Mouse (Mus musculus) right cerebral cortex, postnatal 25 days (tissue): Measurements from ENCODE around the gene Ankk1.

ENCODE experiments used
- DNase-seq: peaks from one replicate; pipeline ENCODE4 v3.0.0; 2022

Ankk1 gene

DNA sequence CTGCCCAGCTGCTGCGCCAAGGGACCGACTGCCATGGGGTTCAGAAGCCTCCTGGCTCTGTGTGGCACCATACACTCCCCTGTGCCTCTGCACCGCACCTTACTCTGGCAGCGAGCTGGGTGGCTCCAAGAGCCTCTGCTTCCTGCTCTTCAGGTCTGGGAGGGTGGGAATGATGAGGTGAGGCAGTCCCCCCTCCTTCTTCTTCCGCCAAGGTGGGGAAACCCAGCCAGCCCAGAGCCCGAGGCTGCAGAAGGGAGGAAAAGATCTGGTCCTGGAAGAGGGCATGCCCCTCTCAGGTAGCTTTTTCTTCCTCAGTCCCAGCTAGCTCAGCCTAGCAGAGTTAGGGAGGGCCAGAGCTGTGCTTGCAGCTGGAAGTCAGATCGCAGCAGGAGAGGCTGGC, at the start of gene Ankk1:
TSS of gene Ankk1 (minus strand) at position 101 of the 400 bp plus-strand sequence.
- no peak for DNase-seq

DNA sequence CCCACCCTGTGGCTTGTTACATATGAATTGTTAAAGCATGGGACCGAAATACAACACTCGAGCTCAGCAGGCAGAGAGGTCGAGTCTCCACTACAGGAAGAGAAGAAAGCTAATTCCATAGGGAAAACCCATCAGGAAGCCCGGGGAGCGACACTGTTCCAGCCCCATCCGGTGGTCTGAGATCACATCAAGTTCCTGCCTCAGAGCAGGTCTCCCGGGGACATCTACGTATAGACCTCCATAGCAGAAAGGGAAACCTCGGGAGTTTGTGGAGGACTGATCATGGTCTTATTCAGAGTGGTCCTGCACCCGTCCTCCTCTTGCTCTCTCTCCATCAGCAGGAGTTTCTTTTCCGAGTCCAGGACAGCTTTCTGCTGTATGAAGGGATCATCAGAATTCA, 45.3 kb upstream of the Ankk1 start:
- DNase-seq, result no peak

DNA sequence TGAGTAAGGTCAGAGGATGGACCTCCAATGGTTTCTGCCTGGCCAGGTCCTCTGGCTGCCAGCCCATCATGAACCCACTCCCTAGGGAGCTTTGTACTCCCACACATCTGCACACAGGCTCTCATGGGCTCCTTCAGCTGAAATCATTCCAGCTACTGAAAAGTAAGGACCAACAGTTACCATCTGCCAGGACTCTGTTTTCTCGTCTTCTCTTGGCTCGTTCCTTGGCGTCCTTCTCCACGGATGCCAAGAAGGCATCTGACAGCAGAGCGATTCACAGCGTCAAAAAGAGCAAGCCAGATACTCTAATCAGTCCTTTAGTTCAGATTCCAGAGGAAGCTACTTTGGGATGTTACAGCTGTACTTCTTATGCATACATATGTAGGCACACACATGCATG, 44.1 kb upstream of the Ankk1 start:
- DNase-seq, result no peak

DNA sequence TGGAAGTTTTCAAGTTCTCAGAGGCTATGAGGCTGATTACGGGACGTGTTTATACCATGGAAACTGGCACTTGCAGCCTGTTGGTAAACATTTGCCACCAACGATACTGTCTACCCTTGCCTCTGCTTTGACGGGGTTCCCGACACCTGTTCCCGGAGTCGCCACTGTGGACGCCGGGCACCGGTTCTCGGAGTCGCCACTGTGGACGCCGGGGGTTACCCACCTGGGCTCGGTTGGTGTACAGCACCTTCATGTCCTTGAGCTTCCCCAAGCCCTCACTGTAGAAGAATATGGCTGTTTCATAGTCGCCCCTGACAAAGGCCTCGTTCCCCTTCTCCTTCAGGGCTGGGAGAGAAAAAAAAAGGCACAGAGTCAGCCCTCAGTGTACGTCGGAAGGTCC, 43.2 kb upstream of the Ankk1 start:
- no peak for DNase-seq

DNA sequence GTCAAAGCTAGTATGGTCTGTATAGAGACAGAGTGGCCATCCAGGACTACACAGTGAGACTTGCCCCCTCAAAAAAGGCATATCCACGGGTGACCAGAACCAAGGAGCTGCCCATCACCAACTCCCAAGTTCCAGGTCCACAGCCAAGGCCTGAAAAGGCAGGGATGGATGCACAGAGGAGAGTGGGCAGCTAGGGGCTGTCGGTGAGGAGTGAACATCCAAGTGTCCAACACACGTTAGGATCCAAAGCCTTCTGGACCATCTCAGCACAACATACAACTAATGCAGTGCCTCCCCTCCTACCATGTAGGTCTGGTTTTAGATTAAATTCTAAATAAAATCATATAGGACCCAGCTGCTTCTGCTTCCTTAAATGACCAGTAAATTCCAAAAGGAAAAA, 29.3 kb upstream of the Ankk1 start:
- DNase-seq, result no peak

DNA sequence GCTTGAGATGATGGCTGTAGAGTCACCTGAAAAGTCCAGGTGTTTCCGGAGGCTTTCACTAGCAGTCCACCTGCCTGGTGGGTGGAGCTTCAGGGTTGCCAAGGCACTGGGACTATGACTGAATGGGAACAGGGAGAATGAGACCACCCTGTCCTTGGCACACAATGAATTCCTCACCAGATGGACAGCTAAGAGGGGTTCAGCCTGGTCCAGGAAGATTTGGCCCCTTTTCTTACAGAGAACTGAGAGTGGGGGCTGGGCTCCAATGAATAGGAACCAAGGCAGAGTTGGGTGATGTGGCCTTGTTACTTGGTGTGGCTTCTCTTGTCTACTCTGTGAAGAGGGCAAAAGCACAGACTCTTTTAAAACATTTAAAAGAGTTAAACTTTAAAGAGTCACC, 25.6 kb upstream of the Ankk1 start:
- DNase-seq, result no peak

DNA sequence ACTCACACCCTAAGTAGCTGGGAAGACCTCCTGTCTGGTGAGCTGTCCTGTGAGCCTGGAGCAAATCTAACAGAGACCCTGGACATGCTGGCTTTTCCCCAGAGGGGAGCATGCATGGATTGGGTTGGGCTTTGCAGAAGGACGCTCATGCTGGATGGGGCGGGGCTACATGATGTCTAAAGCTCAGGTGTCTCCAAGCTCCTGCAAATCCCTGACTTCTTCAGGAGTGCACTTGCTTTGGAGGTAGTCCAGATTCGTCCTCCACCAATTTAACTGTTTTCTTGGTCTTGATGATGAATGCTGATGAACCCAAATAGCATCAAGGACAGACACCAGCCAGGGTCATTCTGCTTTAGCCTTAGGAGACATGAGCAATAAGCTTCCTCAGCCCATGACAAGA, 23.7 kb upstream of the Ankk1 start:
- no peak for DNase-seq

DNA sequence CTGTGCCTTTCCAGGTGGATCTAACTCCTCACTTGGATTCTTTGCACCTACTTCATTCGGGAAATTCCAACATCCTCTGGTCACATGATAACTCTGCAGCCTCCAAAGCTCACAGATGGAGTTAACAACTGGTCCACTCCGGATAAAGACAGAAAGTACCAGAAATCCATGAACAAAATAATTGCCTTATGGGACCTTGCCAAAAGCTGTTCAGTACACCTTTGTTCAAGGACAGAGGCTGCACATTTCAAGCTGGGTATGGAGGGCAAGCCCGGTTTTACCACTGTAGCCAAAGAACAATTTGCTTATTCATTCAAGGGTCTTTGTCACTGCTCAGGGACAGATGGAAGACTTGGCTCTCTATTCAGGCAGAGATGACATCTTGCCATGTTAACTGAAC, 15.8 kb upstream of the Ankk1 start:
- DNase-seq, result no peak

DNA sequence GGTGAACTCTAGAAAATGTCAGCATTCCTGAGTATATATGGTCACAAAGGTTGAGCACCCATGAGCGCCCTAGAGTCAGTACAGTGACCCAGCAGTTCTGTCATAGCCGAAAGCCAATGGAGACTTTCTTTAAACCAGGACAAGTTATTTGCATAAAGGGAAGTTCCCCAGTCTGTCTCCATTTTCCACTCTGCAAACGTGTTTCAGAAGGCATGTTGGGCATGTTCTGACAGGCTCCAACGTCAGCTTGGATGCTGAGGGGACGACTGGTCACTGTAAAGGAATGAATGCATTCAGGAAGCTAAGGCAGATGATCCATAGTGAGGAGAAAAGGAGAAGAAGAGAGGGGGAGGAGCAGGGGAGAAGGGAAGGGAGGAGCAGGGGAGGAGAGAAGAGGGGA, 657 bp upstream of the Ankk1 start:
- DNase-seq, result no peak

DNA sequence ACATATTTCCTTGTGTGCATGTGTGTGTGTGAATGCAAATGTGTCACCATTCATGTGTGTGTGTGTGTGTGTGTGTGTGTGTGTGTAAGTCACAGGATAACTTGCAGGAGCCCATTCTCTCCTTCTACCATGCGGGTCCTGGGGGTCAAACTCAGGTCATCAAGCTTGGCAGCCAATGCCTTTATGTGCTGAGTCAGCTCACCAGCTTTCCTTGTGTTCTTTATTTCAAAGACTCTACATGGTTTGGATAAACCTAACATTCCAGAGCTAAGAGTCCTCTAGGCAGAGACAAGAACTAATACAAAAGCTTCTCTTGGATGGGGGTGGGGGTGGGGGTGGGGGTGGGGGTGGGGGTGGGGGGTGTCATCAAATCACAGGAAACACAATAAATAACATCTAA, 1.2 kb downstream of the Ankk1 start:
- no peak for DNase-seq

DNA sequence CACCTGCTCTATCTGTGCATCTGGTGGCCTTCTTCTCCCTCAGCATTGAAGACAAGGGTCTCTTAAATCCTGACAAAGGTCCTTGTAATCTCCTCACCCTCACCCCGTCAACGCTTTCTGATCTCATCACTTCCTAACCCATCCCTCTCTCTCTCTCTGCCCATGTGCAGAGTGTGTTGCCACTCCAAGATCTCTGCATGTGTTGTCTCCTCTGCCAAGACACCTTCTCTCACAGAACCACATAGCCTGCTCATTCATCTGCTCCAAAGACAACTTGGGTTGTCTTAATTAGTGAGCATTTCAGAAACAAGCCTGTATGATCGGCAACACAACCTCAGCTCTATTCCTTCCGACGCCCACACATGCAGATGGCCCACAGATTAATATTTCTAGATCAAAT, 3.0 kb downstream of the Ankk1 start:
- DNase-seq, result no peak

DNA sequence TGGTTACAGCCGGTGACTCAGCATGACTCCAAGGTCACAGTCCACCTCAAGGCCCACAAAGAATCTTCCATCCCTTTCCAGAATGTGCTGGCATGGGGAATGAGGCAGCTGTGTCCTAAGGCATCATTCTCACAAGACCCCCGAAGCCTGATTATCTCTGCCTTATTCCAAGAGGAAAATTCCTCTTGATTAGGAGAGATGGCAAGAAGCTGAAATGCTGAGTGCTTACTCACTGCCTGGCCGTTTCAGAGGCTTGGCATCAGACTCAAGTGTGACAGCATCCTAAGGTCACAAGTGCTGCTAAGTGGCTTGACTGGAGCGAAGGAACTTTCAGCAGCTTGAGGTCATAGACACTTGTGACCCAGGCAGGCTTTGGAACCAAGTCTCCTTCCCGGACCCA, 16.2 kb downstream of the Ankk1 start:
- DNase-seq, result no peak

DNA sequence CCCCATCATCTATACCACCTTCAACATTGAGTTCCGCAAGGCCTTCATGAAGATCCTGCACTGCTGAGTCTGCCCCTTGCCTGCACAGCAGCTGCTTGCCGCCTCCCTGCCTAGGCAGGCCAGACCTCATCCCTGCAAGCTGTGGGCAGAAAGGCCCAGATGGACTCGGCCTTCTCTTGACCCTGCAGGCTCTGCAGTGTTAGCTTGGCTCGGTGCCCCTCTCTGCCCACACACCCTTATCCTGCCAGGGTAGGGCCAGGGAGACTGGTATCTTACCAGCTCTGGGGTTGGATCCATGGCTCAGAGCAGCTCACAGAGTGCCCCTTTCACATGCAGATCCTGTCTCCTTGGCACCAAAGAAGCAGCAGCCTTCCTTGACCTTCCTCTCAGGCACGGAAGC, 19.8 kb downstream of the Ankk1 start:
- no peak for DNase-seq

DNA sequence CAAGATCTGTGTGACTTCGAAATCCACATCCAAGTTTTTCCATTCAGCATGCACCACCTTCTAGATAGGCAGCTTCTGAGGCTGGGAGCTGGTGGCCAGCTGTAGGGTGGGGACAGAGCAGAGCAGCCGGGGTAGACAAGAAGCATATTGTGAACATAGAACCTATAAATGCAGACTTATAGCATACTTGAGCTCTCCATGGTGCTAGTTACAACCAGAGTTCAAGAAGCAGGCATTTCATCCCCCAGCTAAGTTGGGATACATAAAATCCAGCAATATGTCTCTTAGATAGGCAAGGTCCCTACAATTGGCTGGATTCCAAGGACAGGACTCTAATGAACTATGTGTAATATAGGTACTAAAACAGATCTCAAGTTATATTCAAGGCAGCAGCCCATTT, 23.1 kb downstream of the Ankk1 start:
- no peak for DNase-seq

DNA sequence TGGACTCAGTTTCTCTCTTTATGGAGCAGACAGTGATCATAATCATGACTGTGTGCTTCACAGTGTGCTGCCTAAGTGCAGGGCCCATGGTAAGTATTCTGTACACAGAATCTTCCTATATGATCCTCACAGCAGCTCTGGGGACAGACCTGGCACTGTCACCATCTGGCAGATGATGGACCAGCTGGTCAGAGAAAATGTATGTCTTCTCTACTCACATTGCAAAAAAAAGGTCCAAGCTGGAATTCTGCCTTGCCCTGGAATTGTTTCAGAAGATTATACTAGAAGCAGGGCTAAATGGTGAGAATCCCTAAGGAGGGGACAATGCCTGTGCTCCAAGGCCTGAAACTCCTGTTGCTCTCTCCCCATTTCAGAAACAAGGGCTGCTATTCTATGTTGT, 30.8 kb downstream of the Ankk1 start:
- DNase-seq, result no peak

DNA sequence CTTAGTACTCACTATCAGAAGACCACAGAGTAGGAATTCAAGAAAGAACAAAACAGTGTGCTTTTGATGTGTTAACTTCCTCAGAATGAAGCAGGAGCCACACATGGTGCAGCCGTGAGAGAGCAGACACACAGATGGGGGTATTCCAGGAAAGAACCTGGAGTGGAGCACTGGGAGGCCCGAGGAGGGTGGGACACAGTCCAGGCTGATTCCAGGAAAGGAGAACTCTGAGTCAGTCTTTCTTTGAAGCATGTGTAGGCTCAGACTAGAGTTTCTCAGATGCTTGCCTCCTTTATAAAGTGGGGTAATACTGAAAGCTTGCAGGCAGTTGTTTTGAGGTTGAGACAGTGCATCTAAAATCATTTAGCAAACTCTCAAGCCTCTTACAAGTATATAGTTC, 34.6 kb downstream of the Ankk1 start:
- DNase-seq, result peak; percentile 11

DNA sequence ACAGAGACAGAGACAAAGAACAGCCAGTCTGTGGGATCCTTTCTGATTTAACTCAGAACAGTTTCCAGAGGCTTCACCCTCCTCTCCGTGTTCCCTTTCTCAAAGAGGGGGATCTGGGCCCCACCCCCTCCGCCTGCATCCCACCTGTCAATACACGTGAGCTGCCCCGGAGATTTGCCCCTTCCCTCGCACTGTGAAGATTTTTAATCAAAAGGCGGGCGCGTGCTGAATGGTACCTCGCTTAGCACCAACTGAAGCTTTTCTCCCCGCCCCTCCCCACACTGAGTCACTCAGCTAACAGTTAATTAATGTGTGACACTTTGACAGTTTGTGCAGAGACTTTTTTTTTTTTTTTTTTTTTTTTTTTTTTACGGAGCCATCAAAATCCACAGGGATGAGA, 40.7 kb downstream of the Ankk1 start:
- DNase-seq, result no peak

DNA sequence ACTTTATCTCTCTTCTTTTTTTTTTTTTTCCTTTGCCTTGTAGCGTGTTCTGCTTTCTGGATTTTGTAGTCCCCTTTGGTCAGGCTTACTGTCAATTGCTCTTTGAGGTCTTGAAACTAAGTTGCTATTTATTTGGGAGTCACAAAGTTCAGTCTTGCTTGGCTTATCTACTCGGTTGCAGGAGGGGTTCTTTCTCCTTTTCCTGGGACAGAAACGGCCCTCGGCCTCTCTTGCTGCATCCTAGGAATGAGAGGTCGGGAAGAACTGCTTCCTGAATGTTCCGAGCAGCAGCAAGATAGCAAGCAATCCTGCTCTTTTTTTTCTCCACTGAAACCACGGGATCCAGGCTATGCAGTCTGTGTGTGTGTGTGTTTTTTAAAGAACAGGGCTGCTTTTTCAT, 41.5 kb downstream of the Ankk1 start:
- no peak for DNase-seq

DNA sequence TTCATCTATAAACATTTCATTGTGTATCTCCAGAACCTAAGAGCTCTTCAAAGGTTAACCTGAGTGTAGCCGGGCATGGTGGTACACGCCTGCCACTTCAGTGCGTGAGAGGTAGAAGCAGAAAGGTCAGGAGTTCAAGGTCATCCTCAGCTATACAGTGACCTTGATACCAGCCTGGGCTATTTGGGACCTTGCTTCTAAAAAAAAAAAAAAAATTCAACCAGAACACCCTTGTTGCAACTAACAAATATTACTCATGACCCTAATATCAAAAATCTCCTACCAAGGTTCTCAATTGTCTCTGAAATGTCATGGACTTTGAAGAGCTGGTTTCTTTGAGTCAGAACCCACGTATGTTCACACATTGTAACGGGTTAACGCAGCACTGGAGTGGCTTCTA, 42.0 kb downstream of the Ankk1 start:
- DNase-seq, result no peak

DNA sequence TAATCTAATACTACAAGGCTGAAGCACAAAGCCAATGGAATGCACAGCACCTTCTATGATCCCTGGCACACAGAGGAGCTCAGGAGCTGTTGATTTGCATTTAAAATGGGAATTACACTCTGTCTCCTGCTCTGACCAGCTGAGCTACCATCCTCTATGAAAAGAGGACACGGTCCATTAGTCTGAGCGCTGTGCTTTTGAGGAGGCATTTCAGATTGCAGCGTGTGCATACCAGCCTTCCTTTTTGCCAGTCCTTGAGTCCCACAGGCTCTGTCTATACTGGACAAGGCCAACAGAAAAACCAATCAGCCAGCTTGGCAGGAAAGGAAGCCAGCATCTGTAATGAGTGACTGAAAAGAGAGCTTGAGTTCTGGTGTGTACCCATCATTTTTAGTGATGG, 42.8 kb downstream of the Ankk1 start:
- no peak for DNase-seq

DNA sequence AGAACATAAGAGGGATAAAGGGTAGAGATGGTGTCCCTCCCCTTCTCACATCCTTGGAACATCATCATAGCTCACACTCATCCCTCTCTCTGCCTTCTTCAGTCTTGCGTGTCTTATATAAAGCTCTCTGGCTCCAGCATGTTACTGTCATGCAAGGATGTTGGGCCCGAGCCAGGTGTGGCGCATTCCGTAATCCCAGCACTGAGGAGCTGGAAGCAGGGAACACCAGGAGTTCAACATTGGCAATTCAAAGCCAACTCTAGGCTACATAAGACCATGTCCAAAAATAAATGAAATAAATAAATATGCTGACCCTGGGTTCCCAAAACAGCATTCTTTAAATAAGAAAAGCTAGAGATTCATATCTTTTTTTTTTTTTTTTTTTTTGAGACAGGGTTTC, 46.9 kb downstream of the Ankk1 start:
- no peak for DNase-seq

DNA sequence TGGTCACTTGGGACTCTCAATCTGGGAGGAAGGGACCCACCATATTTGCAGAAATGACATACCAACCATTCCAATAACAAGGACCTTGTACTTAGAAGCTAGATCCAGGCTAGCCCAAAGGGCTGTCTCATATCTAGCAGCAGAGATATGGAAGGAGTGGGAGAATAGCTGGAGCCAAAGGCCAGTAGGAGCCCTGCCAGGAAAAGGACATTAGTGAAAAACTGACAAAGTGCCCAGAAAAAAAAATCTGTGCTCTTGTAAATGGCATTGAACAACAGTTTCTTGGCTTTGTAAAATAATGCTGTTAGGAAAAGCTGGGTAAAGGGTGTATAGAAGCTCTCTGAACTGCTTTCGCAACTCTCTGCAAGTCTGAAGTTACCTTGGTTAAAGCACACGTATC, 52.9 kb downstream of the Ankk1 start:
- no peak for DNase-seq

DNA sequence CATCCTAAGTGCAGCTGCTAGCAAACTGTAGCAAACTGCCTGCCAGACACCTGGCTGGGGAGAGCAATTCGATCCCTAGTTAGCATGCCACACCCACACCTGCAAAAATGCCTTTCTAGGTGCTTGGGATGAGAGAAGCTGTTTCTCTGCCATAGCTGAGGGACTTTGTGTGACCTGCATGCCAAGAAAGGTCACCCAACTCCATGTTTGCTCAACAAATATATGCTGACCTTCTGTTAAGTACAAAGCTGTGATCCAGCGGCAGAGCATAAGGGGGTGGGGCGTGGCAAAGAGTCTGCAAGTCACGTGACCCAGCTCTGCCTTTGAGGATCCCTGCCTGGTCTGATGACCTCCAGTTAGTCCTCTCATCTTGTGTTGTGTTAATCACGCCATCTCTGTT, 61.1 kb downstream of the Ankk1 start:
- no peak for DNase-seq
